Mouse (Mus musculus): ENCODE results near the gene Adrm1.
A peak's percentile ranks its signal among the peaks of the same experiment; 100 is the strongest.
"Not testable (repeated sequence)": the region's sequence is repeated elsewhere in the genome, so short reads cannot be mapped to it uniquely, and the experiment has no call there.

The Adrm1 gene

GRCm38 (mm10) chr2:180148551-180148950 lies 22.7 kb upstream of the Adrm1 start:
- Histone ChIP-seq H3K27me3 (ENCODE audit: insufficient read depth, low read length) (no peaks in the 10 kb centered on the region), H3K9me3 (ENCODE audit: low read length) (no peaks in the 10 kb centered on the region), H3K4me1 (replicated peaks; ENCODE audit: low read depth, low read length) (no peaks in the 10 kb centered on the region), H3K36me3 (ENCODE audit: insufficient read depth, low read length) (peaks cover 95% of the 10 kb centered on the region), H3K4me3 (replicated peaks; ENCODE audit: low read length) (no peak overlapping the region)
- no peak for TF ChIP-seq NANOG (IDR thresholded peaks at IDR 0.05; ENCODE audit: borderline replicate concordance, low read length)
- TF ChIP-seq POU5F1 (IDR thresholded peaks at IDR 0.05; ENCODE audit: borderline replicate concordance, low read length), result no peak
- TF ChIP-seq CTCF (conservative IDR thresholded peaks at IDR 0.05; ENCODE audit: low read length), result no peak

DNA sequence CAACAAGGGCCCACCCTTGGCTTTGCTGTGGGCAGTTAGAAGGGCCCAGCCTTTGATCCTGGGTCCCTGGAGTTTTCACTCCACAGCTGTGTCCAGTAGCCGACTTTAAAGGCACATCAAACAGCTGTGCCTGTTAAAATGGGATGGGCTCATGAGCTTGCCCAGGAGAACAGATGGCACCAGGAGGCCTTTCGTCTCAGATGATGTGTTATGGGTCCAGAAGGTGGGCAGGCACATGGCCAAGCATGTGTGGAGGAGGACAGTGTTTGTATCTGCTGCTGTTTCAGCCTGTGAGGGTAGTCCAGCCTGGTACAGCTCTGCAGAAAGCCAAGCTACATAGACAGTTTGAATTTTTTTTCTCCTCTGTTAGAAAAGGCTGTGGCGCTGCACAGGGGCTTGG lies 16.5 kb upstream of the Adrm1 start:
- H3K36me3 ChIP-seq (ENCODE audit: insufficient read depth, low read length), result peaks cover 86% of the 10 kb centered on the region
- no peaks in the 10 kb centered on the region for H3K4me1 ChIP-seq (replicated peaks; ENCODE audit: low read depth, low read length)
- TF ChIP-seq NANOG (IDR thresholded peaks at IDR 0.05; ENCODE audit: borderline replicate concordance, low read length) (no peak), POU5F1 (IDR thresholded peaks at IDR 0.05; ENCODE audit: borderline replicate concordance, low read length) (no peak), CTCF (conservative IDR thresholded peaks at IDR 0.05; ENCODE audit: low read length) (no peak)
- no peak overlapping the region for H3K4me3 ChIP-seq (replicated peaks; ENCODE audit: low read length)
- no peaks in the 10 kb centered on the region for H3K27me3 ChIP-seq (ENCODE audit: insufficient read depth, low read length)
- H3K9me3 ChIP-seq (ENCODE audit: low read length), result no peaks in the 10 kb centered on the region

- Histone ChIP-seq H3K36me3 (ENCODE audit: insufficient read depth, low read length) (peaks cover 86% of the 10 kb centered on the region), H3K4me3 (replicated peaks; ENCODE audit: low read length) (no peak overlapping the region), H3K4me1 (replicated peaks; ENCODE audit: low read depth, low read length) (no peaks in the 10 kb centered on the region), H3K27me3 (ENCODE audit: insufficient read depth, low read length) (no peaks in the 10 kb centered on the region), H3K9me3 (ENCODE audit: low read length) (no peaks in the 10 kb centered on the region)
- TF ChIP-seq CTCF (conservative IDR thresholded peaks at IDR 0.05; ENCODE audit: low read length), result no peak
- TF ChIP-seq POU5F1 (IDR thresholded peaks at IDR 0.05; ENCODE audit: borderline replicate concordance, low read length), result no peak
- TF ChIP-seq NANOG (IDR thresholded peaks at IDR 0.05; ENCODE audit: borderline replicate concordance, low read length), result no peak
These were observed 12.7 kb upstream of the Adrm1 start for GRCm38 (mm10) chr2:180158627-180159026.

- H3K27me3 ChIP-seq (ENCODE audit: insufficient read depth, low read length), result no peaks in the 10 kb centered on the region
- peaks cover 10% of the 10 kb centered on the region for H3K4me1 ChIP-seq (replicated peaks; ENCODE audit: low read depth, low read length)
- no peaks in the 10 kb centered on the region for H3K9me3 ChIP-seq (ENCODE audit: low read length)
- TF ChIP-seq POU5F1 (IDR thresholded peaks at IDR 0.05; ENCODE audit: borderline replicate concordance, low read length) (no peak), CTCF (conservative IDR thresholded peaks at IDR 0.05; ENCODE audit: low read length) (no peak), NANOG (IDR thresholded peaks at IDR 0.05; ENCODE audit: borderline replicate concordance, low read length) (no peak)
- peaks cover 30% of the 10 kb centered on the region for H3K36me3 ChIP-seq (ENCODE audit: insufficient read depth, low read length)
- H3K4me3 ChIP-seq (replicated peaks; ENCODE audit: low read length), result no peak overlapping the region
These were observed 5.4 kb upstream of the Adrm1 start for GRCm38 (mm10) chr2:180165855-180166254.

DNA sequence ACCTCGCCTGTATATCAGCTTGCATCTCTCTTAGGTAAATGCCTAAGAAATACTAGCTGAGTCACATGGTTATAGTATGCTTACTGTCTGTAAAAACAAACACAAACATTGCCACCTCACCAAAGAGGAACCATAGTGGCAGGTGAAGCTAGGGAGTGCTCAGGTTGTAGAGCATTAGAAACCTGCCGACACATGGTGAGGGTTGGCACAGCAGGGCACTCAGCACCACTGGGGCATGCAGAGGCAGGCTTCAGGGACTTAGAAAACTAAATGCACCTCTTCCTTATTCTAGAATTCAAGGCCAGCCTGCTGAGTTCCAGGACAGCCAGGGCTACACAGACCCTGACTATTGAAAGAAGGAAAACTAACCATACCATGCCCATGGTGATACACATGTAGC lies 4.4 kb upstream of the Adrm1 start:
- TF ChIP-seq POU5F1 (IDR thresholded peaks at IDR 0.05; ENCODE audit: borderline replicate concordance, low read length) (no peak), NANOG (IDR thresholded peaks at IDR 0.05; ENCODE audit: borderline replicate concordance, low read length) (no peak), CTCF (conservative IDR thresholded peaks at IDR 0.05; ENCODE audit: low read length) (no peak)
- H3K4me1 ChIP-seq (replicated peaks; ENCODE audit: low read depth, low read length), result peaks cover 13% of the 10 kb centered on the region
- peaks cover 20% of the 10 kb centered on the region for H3K36me3 ChIP-seq (ENCODE audit: insufficient read depth, low read length)
- H3K9me3 ChIP-seq (ENCODE audit: low read length), result no peaks in the 10 kb centered on the region
- no peaks in the 10 kb centered on the region for H3K27me3 ChIP-seq (ENCODE audit: insufficient read depth, low read length)
- H3K4me3 ChIP-seq (replicated peaks; ENCODE audit: low read length), result no peak overlapping the region

GRCm38 (mm10) chr2:180170151-180170805 lies 1.0 kb upstream of the Adrm1 start:
- no peaks in the 10 kb centered on the region for H3K9me3 ChIP-seq (ENCODE audit: low read length)
- H3K4me3 ChIP-seq (replicated peaks; ENCODE audit: low read length), result peak overlapping the region; percentile 60; the same call in 1 of the 2 replicates
- TF ChIP-seq POU5F1 (IDR thresholded peaks at IDR 0.05; ENCODE audit: borderline replicate concordance, low read length), result no peak
- no peaks in the 10 kb centered on the region for H3K27me3 ChIP-seq (ENCODE audit: insufficient read depth, low read length)
- peaks cover 44% of the 10 kb centered on the region for H3K4me1 ChIP-seq (replicated peaks; ENCODE audit: low read depth, low read length)
- H3K36me3 ChIP-seq (ENCODE audit: insufficient read depth, low read length), result peaks cover 32% of the 10 kb centered on the region

- Histone ChIP-seq H3K27me3 (ENCODE audit: insufficient read depth, low read length) (no peaks in the 10 kb centered on the region), H3K4me1 (replicated peaks; ENCODE audit: low read depth, low read length) (peaks cover 51% of the 10 kb centered on the region), H3K36me3 (ENCODE audit: insufficient read depth, low read length) (peaks cover 45% of the 10 kb centered on the region)
These were observed 311 bp downstream of the Adrm1 start for GRCm38 (mm10) chr2:180171522-180172070.

DNA sequence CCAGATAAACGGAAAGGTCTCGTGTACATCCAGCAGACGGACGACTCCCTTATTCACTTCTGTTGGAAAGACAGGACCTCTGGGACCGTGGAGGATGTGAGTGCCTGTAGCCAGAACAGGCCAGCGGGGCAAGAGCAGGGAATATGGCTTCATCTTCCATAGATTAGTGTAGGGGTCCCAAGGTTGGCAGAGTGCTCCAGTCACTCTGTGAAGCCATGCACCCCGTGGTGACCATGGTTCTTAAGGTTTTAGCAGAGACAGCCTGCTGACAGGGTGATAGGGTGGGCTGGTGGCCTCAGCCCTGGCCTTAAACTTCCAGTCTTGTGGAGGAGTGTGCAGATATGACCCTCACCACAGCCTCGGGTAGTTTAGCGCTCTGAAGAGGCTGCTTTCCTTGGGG lies 867 bp downstream of the Adrm1 start:
- Histone ChIP-seq H3K9me3 (ENCODE audit: low read length) (no peaks in the 10 kb centered on the region), H3K36me3 (ENCODE audit: insufficient read depth, low read length) (peaks cover 51% of the 10 kb centered on the region), H3K4me1 (replicated peaks; ENCODE audit: low read depth, low read length) (peaks cover 55% of the 10 kb centered on the region), H3K4me3 (replicated peaks; ENCODE audit: low read length) (peak overlapping the region; percentile 92), H3K27me3 (ENCODE audit: insufficient read depth, low read length) (no peaks in the 10 kb centered on the region)
- TF ChIP-seq POU5F1 (IDR thresholded peaks at IDR 0.05; ENCODE audit: borderline replicate concordance, low read length) (no peak), NANOG (IDR thresholded peaks at IDR 0.05; ENCODE audit: borderline replicate concordance, low read length) (no peak), CTCF (conservative IDR thresholded peaks at IDR 0.05; ENCODE audit: low read length) (no peak)

More at GRCm38 (mm10) chr2:180171522-180172070, 311 bp downstream of the Adrm1 start:
- Histone ChIP-seq H3K9me3 (ENCODE audit: low read length) (no peaks in the 10 kb centered on the region), H3K4me3 (replicated peaks; ENCODE audit: low read length) (peak overlapping the region; percentile 92)
- TF ChIP-seq NANOG (IDR thresholded peaks at IDR 0.05; ENCODE audit: borderline replicate concordance, low read length) (no peak), CTCF (conservative IDR thresholded peaks at IDR 0.05; ENCODE audit: low read length) (no peak), POU5F1 (IDR thresholded peaks at IDR 0.05; ENCODE audit: borderline replicate concordance, low read length) (no peak)

GRCm38 (mm10) chr2:180173163-180173562 lies 1.9 kb downstream of the Adrm1 start:
- H3K4me1 ChIP-seq (replicated peaks; ENCODE audit: low read depth, low read length), result peaks cover 65% of the 10 kb centered on the region

DNA sequence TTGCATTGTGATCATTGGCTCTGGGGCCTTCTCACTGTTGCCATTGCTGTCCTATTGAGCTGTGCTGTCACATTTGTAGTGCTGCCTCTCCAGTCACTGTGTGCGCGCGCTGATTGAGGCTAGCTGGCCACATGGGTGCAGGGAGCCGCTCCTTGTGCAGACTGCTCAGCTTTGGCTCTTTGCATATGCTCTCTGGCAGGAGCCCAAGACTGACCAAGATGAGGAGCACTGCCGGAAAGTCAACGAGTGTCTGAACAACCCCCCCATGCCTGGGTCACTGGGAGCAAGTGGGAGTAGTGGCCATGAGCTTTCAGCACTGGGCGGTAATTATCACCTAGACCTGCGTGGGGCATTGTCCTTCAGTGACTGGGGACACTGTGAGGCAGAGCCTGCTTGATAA lies 2.4 kb downstream of the Adrm1 start:
- not testable (repeated sequence) for H3K9me3 ChIP-seq (ENCODE audit: low read length); H3K27me3 ChIP-seq (ENCODE audit: insufficient read depth, low read length)
- H3K4me3 ChIP-seq (replicated peaks; ENCODE audit: low read length), result peak overlapping the region; percentile 92
- peaks cover 70% of the 10 kb centered on the region for H3K4me1 ChIP-seq (replicated peaks; ENCODE audit: low read depth, low read length)
- H3K36me3 ChIP-seq (ENCODE audit: insufficient read depth, low read length), result peaks cover 66% of the 10 kb centered on the region

More at GRCm38 (mm10) chr2:180173163-180173562, 1.9 kb downstream of the Adrm1 start:
- Histone ChIP-seq H3K36me3 (ENCODE audit: insufficient read depth, low read length) (peaks cover 61% of the 10 kb centered on the region), H3K27me3 (ENCODE audit: insufficient read depth, low read length) (no peaks in the 10 kb centered on the region), H3K4me3 (replicated peaks; ENCODE audit: low read length) (peak overlapping the region; percentile 92), H3K9me3 (ENCODE audit: low read length) (no peaks in the 10 kb centered on the region)
- TF ChIP-seq NANOG (IDR thresholded peaks at IDR 0.05; ENCODE audit: borderline replicate concordance, low read length) (no peak), CTCF (conservative IDR thresholded peaks at IDR 0.05; ENCODE audit: low read length) (peak; percentile 3; the same call in 1 of the 2 replicates)

Measured in E14TG2a.4 (cell line).